Mouse (Mus musculus) right cerebral cortex, postnatal 25 days (tissue): ENCODE results near the gene Lyve1.

Source experiments
- DNase-seq: peaks from one replicate; pipeline ENCODE4 v3.0.0; 2022

The Lyve1 gene

DNA sequence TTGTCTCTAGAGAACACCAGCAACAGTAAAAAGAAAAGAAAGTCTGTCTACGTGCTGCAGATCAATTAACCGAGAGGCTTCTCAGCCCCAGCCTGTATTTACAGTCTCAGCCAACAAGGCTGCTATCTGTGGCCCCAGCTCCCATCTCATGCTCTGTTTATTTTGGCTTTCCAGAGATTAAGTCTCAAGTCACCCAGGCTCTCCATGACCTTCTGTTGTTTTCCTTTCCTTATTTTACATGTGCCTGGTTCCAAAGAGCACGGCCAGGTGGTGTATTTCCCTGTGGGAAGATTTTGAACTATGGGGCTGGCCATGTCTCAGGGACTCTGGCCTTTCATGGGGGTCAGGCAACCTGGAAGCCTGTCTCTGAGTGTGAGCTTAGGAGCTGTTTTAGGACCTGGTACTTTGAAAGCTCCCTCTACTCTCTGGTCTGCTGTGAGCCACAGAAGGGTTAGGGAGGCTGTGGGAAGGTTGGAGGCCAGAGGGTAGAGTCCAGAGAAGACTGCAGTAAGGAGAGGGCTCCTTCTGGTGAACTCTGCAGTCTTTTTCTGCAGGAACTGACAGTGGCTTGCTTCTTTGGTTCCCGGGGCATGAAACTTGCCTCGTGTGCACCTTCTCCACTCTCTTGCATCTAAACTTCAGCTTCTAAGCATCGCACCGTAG is 11.4 kb downstream of the Lyve1 start:
- no peak for DNase-seq

DNA sequence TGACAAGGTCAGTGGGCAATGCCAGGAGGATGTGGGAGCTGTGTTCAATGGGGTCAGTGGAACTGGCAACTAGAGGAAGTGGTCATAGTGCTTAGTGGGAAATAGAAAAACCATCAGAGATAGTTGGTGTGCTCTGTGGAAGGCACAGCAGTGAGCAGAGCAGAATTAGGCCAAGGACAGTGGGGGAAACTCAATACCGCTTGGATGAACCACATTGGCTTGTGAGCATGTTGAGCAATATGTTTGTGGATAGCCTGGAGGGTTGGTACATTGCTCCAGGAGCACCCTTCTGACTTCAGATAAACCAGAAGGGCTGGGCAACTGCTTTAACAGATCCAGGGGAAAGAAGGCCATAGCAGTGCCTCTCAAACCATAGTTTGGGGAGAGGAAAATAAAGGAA is 14.7 kb downstream of the Lyve1 start:
- no peak for DNase-seq

DNA sequence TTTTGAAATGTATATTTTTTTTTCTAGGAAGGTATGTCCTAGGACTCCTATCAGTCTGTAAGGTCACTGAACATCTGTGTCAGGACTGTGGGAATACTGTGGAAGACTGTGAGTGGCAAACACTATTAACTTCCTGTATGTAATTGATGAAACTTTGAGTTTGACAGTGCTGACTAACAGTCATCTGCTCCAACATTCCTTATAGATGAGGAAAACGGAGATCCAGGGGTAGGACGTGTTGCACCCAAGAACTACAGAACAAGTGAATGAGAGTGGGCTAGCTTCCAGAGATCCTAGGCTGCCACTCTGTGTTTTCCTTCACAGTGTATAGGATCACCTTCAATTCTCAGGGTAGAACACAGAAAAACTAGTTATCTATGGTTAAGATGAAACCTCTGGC is 15.7 kb downstream of the Lyve1 start:
- DNase-seq: no peak

GRCm38 (mm10) chr7:110843916-110844874 is 18.8 kb downstream of the Lyve1 start, which contains the start of gene Rnf141:
Rnf141 (minus strand) TSS chr7:110844457.
- DNase-seq: peak; percentile 93

- DNase-seq: no peak
These were observed 22.7 kb downstream of the Lyve1 start for GRCm38 (mm10) chr7:110840332-110840731.

GRCm38 (mm10) chr7:110834522-110834921 is 28.5 kb downstream of the Lyve1 start:
- no peak for DNase-seq

DNA sequence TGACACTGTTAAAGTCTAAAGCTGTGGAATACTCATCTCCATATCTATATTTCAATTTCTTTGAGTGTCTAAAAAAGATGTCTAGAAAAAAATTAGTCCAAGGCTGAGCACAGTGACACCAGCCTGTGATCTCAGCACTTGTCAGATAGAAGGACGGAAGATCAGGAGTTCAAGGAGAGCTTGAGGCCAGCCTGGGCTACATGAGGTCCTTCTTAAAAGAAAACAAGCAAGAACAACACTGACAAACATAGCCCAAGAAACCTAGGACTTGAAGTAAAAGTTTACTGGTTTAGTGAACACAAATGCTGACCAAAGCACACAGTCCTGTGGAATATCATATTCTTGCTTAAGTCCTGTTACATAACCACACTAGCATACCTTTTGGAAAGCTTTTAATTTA is 29.0 kb downstream of the Lyve1 start:
- DNase-seq: no peak

DNA sequence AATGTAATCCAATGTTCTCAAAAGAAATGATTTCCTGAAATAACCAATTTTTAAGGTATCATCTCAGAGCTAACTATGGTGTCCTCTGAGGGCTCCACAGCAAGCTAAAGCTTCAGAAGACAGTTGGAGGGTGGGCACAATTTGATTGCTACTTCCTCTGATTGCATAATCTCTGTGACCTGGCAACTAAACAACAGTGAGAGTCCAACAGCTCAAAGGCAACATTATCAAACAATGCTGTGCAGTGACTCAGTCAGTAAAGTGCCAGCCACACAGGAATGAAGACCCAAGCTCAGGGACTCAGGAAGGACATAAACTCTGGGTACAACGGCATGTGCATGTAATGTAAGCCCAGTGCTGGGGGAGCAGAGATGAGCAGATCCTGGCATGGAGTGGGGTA is 30.0 kb downstream of the Lyve1 start:
- no peak for DNase-seq

- no peak for DNase-seq
These were observed 38.8 kb downstream of the Lyve1 start for GRCm38 (mm10) chr7:110823995-110824953.

DNA sequence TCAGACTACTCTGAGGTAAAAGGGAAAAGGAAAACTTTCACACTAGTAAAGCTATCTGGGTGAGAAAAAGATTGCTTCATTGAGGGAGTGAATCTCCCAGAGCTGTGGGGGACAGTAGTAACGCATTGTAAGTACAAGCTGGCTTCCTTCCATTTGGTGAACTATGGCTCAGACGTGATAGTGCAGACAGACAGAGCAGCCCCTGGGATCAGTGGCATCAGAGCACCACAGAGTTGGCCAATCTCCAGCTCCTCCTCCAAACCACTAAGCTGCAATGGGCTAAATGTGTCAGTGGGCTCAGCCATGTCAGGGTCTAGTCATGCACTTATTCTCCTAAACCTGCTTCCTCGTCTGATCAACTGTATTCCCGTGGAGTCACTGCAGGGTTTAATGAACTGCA is 39.4 kb downstream of the Lyve1 start:
- no peak for DNase-seq

- DNase-seq: no peak
These were observed 40.0 kb downstream of the Lyve1 start for GRCm38 (mm10) chr7:110823076-110823475.

- no peak for DNase-seq
These were observed 41.0 kb downstream of the Lyve1 start for GRCm38 (mm10) chr7:110822055-110822454.

DNA sequence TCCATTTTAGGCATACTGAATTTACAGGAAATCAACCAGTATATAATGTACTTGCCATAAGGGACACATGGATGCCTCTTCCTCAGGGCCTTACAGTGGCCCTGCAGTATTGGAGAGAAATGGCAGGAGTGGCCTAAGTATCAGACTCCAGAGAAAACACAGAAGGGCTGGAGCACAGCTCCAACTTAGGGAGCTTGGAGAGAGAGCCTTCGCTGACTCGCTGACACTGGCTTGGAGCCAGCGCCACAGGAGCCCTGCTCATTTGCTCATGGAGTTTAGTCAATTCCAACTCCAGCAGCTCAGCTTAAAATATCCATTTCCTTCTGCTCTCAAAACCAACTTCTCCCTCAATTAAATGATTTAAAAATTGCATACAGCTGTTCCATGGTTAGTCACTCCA is 41.4 kb downstream of the Lyve1 start:
- peak; percentile 53 for DNase-seq

DNA sequence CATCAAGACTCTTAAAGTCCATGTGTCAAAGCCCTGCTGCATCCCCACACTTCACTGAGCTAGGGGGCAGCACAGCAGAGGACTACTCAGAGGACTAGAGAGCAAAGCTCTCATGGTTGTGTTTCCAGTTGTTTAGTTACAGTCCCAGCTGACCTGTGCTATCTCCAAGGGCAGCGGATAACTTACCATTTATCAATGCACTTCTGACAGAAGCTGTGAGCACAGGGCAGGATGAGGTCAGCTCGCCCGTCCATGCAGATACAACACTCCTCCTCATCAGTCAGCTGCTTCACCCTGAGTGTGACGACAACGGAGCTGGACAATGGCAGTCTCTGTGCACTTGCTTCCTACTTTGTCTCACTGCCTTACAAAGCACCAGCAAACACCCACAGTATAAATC is 42.0 kb downstream of the Lyve1 start:
- DNase-seq: no peak

DNA sequence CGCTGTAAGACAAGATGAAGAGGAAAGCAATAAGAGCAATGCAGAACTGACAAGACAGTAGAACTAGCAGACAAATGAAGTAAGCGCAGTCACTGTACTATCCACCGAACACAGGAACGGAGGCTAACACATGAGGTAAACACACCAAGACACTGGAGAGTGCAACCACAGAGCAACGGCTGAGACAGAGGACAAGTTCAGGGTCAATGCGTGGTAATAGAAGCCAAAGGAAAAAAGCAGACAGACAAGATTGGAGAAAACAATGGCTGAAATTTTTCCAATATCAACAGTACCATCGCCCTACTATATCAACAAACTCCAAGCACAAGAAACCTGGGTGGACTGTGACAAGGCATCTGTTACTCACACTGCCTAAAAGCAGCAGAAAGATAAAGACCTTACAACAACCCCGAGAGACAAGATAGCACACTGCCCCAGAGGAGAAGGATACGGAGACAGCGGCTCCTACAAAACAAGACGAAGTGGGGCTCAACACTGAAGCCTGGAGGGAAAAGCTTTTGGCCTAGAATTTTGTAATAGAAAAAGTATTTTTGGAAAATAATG is 44.2 kb downstream of the Lyve1 start:
- no peak for DNase-seq

DNA sequence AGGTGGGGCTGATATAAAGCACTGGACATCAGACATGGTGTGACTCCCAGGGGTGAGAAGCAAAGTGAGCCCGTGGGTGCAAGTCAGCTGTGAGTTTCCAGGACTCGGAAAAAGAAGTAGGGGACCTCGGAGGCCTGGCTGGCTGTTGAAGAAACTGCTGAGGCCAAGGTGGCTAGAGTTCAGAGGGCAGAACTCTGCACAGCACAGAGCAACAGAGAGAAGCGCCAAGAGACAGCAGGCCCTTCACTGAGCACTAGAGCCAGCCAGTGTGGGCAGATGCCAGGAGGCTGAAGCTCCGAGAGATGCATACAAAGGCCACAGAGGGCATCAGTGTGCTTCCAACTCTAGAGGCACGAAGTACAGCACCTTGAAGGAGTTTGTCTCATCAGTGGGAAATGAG is 44.8 kb downstream of the Lyve1 start:
- no peak for DNase-seq

DNA sequence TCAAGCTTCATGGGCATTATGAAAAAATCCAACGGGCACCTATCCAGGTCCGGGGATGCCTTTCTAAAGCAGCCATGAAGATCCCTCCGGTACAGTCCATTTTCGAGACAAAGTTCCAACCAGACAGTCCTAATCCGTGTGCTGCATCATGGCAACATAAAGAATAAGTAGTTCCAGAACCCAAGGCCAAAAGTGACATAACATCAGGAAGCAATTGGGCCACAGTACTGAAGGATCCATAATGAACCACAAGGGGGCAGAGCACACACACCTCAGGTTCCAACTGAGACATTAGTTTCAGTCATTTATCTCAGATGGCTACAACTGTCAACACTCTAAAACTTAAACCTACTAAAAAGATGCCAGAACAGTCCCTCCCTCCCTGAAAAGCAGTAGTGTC is 47.0 kb downstream of the Lyve1 start:
- DNase-seq: no peak

GRCm38 (mm10) chr7:110813983-110814382 is 49.1 kb downstream of the Lyve1 start:
- DNase-seq: no peak

DNA sequence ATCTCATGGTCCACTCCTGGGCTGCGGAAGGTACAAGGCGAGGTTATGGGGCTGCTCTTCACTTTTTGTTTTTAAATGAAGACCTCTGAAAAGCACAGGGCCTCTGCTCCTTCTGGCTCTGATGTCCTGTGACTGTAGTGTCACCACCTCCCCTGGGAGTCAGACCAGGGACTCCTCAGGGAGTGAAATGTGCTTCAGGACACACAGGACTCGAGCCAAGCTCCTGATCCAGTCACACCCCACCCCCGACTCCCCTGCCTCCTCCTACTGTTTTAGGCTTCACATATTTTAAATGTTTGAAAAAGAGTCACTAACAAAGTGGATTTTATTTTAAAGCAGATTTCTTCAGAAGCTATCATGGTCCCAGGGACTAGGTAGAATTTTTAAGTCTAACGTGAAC is 51.5 kb downstream of the Lyve1 start:
- no peak for DNase-seq

- no peak for DNase-seq
These were observed 52.0 kb downstream of the Lyve1 start for GRCm38 (mm10) chr7:110810995-110811394.

- no peak for DNase-seq
These were observed 53.2 kb downstream of the Lyve1 start for GRCm38 (mm10) chr7:110809585-110810557.
